Mouse (Mus musculus) kidney, embryonic 16.5 days (tissue): ENCODE data around the gene Igfbp2. TPM values are rescaled to one million over a fixed set of nuclear protein-coding genes. Genes with fewer than 3 reads are reported as not detected.

ENCODE experiments used
- ATAC-seq: fragments of 200-750 bp; cut with Nextera tagmentation; 2 replicates; pipeline ENCODE4 v1.8.0; 2017; ENCODE audit warnings: moderate TSS enrichment; ENCODE audit not compliant: low FRiP score, low TSS enrichment
- H3K27ac ChIP-seq: fragments of 300-500 bp; sonication (generic); 2 replicates; pipeline ENCODE4 v1.5.1; 2014; ENCODE audit warnings: low read length
- H3K27me3 ChIP-seq: fragments of 300-500 bp; sonication (generic); 2 replicates; pipeline ENCODE4 v1.6.1; 2014; ENCODE audit warnings: low read length, control low read depth, mixed read lengths; ENCODE audit not compliant: insufficient read depth
- H3K36me3 ChIP-seq: fragments of 300-500 bp; sonication (generic); 2 replicates; pipeline ENCODE4 v1.6.1; 2014; ENCODE audit warnings: low read length, control low read depth, mixed read lengths; ENCODE audit not compliant: insufficient read depth
- H3K4me1 ChIP-seq: fragments of 300-500 bp; sonication (generic); 2 replicates; pipeline ENCODE4 v1.6.1; 2014; ENCODE audit warnings: low read length, control low read depth, mixed read lengths; ENCODE audit not compliant: insufficient read depth
- H3K4me2 ChIP-seq: fragments of 300-500 bp; sonication (generic); replicated peaks from 2 replicates; pipeline ENCODE4 v1.6.1; 2014; ENCODE audit warnings: low read depth, low read length
- H3K4me3 ChIP-seq: fragments of 300-500 bp; sonication (generic); 2 replicates; pipeline ENCODE4 v1.5.1; 2014; ENCODE audit warnings: mild to moderate bottlenecking, low read length
- H3K9ac ChIP-seq: fragments of 300-500 bp; sonication (generic); replicated peaks from 2 replicates; pipeline ENCODE4 v1.6.1; 2014; ENCODE audit warnings: low read length
- H3K9me3 ChIP-seq: fragments of 300-500 bp; sonication (generic); 2 replicates; pipeline ENCODE4 v1.6.1; 2016; ENCODE audit warnings: low read length, control low read depth
- WGBS: fragments of 180-500 bp; shearing (Covaris S2); extraction: QIAGEN DNeasy Blood & Tissue Kit; methylation state at CpG from one replicate; pipeline ENCODE4 v1.1.7; 2014; 5-methylcytosine and 5-hydroxymethylcytosine counted together
- polyA plus RNA-seq: library from polyadenylated mRNA; unstranded; fragments of >200 nt; fragmentation: Nextera tagmentation; extraction: Ambion mirVana; gene quantifications from 2 replicates; pipeline ENCODE4 v1.2.1, GENCODE M21; 2015

Gene Igfbp2
- polyA plus RNA-seq, 1 experiment from 2014 or later, result 152 TPM

DNA sequence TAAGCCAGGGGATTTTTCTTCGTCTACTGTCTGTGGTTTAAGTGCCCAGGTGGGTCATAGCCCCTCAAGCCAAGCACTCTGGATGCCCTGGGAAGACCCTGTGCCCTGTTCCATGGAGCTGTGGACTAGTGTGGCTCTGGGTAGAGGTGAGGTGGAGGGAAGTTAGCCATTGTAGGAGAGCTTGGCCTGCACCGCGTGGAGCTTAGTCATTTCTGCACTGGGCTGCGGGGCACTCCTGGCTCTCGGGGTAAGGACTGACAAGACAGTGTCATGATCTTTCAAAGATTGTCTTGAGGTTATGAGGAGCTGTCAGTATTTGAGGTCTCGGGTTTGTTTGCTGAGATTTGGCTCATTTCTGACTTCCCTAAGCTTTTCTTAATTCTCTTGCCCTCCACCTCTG is 20.4 kb downstream of the Igfbp2 start:
- no peak overlapping the region for H3K4me3 ChIP-seq
- 92% methylated on average over 6 of the region's 6 CpGs for WGBS

DNA sequence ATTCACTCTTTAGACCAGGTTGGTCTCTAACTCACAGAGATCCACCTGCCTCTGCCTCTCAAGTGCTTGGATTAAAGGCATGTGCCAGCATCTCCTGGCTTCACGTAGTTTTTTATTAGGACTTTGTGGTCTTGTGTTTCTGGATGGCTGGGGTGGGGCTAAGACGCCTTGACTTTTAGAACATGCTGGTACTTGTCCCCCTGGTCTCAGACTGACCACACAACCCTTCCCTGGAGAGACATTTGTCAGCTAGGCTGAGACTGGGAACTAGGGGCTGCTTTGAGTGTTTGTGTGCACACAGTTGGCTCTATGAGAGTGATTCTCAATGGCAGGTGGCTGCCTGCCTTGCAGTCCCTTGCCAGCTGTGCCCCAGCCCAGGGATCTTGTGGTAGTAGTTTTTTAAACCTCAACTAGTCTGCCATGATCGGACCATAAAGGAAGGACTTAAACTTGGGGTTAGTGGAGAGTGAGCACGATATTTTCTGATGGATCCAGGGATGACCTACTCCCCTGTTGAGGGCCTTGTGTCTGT is 23.6 kb downstream of the Igfbp2 start:
- Histone ChIP-seq H3K27ac (no peak overlapping the region), H3K4me2 (no peak overlapping the region), H3K4me3 (no peak overlapping the region), H3K9ac (no peak overlapping the region), H3K9me3 (no peaks in the 10 kb centered on the region), H3K4me1 (no peaks in the 10 kb centered on the region), H3K36me3 (no peaks in the 10 kb centered on the region), H3K27me3 (no peaks in the 10 kb centered on the region)
- WGBS, result 90% methylated on average over 4 of the region's 4 CpGs
- ATAC-seq, result no peak

More for the DNA sequence above, 20.4 kb downstream of the Igfbp2 start:
- H3K27ac ChIP-seq, result no peak overlapping the region
- no peaks in the 10 kb centered on the region for H3K36me3 ChIP-seq
- H3K9ac ChIP-seq, result no peak overlapping the region
- H3K9me3 ChIP-seq, result no peaks in the 10 kb centered on the region
- ATAC-seq, result no peak
- H3K27me3 ChIP-seq, result no peaks in the 10 kb centered on the region
- H3K4me2 ChIP-seq, result no peak overlapping the region
- no peaks in the 10 kb centered on the region for H3K4me1 ChIP-seq

DNA sequence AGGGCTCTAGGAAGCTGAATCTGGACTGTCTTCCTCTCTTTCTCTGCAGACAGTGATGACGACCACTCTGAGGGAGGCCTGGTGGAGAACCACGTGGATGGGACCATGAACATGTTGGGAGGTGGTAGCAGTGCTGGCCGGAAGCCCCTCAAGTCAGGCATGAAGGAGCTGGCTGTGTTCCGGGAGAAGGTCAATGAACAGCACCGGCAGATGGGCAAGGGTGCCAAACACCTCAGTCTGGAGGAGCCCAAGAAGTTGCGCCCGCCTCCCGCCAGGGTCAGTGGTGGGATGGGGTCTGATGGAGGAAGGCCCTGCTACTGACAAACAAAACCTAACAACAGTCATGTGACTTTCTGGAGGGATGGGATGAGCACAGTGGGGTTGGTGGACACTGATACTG is 24.7 kb downstream of the Igfbp2 start:
- Histone ChIP-seq H3K9ac (no peak overlapping the region), H3K4me3 (no peak overlapping the region), H3K27me3 (no peaks in the 10 kb centered on the region), H3K36me3 (no peaks in the 10 kb centered on the region), H3K9me3 (no peaks in the 10 kb centered on the region), H3K4me1 (no peaks in the 10 kb centered on the region), H3K4me2 (no peak overlapping the region), H3K27ac (no peak overlapping the region)
- 88% methylated on average over 8 of the region's 8 CpGs for WGBS
- no peak for ATAC-seq

DNA sequence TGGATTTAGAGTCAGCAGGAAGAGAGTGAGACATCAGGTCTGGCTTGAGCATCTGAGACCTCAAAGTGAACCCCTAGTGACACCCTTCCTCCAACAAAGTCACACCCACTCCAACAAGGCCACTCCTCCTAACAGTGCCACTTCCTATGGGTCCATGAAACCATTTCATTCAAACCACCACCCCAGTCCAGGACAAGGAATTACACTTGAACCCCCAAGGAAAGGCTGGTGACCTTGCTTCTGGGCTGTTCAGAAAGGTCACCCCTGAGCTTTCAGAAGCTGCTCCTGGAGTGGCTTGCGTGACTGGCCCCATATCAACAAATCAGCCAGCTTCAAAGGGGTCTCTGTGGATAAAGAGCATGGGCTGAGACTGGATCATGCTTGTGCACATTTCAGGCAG is 29.5 kb downstream of the Igfbp2 start:
- H3K36me3 ChIP-seq, result peaks cover 2% of the 10 kb centered on the region; the same call in 1 of the 2 replicates
- no peak overlapping the region for H3K9ac ChIP-seq
- H3K4me3 ChIP-seq, result no peak overlapping the region
- H3K4me2 ChIP-seq, result no peak overlapping the region
- H3K27ac ChIP-seq, result no peak overlapping the region
- no peaks in the 10 kb centered on the region for H3K4me1 ChIP-seq
- ATAC-seq, result no peak
- H3K27me3 ChIP-seq, result no peaks in the 10 kb centered on the region
- no peaks in the 10 kb centered on the region for H3K9me3 ChIP-seq
- 67% methylated on average over 1 of the region's 1 CpGs for WGBS

DNA sequence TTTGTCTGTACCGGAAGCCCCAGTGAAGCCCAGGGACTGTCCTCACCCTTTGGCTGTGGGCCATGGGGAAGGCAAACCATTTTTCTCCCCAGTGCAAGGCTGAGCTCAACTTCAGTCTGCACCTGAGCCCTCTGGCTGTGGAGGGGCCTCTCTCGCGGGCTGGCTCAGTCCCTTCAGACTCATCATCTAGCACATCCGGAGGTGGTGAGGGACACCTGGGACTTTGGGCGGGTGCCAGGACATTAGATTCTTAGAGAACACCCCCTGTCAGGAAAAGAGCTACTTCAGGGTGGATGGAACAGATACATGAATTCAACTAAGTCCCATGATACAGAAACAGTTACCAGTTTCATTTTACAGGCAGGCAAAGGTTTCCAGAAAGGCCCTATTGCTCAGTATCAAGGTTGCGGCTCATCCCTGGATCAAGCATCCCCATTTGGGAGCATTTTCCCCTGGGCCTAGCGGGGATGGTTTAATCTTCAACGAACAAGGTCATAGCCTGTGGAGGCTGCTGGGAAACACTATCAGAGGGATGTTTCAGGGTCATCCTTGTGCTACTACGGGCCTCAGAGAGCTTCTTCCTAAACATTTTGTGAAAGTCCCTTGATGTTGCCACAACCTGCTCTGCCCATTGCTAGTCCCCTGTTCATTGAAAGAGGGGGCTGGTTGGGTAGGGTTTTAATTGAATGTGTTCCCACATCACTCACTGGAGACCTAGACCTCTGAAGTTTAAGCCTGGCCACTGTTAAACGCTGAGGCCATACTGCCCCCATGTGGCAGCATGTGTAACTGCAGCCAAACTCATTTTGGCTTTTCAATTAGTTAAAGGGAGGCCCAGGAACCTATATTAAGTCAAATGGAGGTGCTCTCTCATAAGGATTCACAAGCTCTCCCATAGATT is 30.3 kb downstream of the Igfbp2 start:
- Histone ChIP-seq H3K4me1 (no peaks in the 10 kb centered on the region), H3K36me3 (peaks cover 10% of the 10 kb centered on the region; the same call in 1 of the 2 replicates), H3K27me3 (no peaks in the 10 kb centered on the region), H3K9ac (no peak overlapping the region), H3K4me2 (no peak overlapping the region), H3K4me3 (no peak overlapping the region), H3K27ac (no peak overlapping the region), H3K9me3 (no peaks in the 10 kb centered on the region)
- WGBS, result 58% methylated on average over 10 of the region's 10 CpGs
- no peak for ATAC-seq

DNA sequence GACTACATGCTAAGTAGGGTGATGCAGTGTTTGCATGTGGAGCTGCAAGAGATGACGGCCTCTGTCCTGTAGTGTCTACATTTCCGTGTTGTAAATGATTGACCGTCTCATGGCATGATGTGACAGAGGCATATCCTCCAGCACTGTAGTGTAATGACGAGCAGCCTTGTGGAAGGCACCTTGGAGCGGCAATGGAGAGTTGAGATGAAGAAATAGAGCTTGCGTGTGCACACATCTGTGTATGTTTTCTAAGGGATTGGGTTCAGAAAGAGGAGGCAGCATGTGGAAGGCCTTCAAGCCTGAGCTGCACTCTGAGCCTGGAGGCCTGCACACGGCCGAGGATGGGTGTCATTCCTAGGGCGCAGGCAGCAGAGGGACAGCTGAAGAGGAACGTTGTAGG is 31.4 kb downstream of the Igfbp2 start:
- H3K27ac ChIP-seq, result no peak overlapping the region
- H3K36me3 ChIP-seq, result peaks cover 18% of the 10 kb centered on the region; the same call in 1 of the 2 replicates
- no peak overlapping the region for H3K9ac ChIP-seq
- H3K9me3 ChIP-seq, result no peaks in the 10 kb centered on the region
- no peaks in the 10 kb centered on the region for H3K4me1 ChIP-seq
- no peaks in the 10 kb centered on the region for H3K27me3 ChIP-seq
- WGBS, result 78% methylated on average over 10 of the region's 10 CpGs
- H3K4me3 ChIP-seq, result no peak overlapping the region
- no peak overlapping the region for H3K4me2 ChIP-seq
- ATAC-seq, result no peak

DNA sequence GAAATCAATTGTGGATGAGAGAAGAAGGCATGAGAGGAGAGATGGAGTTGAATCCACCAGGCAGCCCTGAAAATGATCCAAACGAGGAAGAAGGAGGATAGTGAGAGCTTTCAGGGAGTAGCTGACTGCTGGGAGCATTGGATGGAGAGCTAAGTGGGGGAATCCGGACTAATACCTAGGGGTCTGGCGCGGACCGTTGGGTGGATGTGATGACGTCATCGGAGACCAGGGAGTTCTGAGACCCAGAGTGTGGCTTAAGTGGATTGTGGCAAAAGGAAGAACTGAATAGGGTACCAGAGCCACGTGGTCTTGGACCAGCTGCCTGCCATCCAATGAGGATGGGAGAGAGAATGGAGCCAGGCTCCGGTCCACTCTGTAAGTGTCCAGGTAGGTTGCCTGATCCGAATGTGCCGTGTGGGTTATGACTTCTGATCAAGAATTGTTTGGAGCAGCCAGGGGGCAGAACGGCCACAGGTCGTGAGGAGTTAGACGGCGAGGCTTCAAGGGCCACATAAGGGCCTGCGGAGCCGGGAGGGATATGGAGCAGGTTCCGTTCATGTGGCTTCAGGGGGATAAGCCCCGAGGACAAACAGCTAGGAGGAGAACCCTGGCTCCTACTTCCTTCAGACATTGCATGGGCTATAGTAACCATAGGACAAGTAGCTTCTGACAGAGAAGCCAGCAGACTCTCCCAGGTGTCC is 32.1 kb downstream of the Igfbp2 start:
- Histone ChIP-seq H3K4me3 (no peak overlapping the region), H3K4me2 (no peak overlapping the region), H3K9ac (no peak overlapping the region), H3K36me3 (peaks cover 18% of the 10 kb centered on the region; the same call in 1 of the 2 replicates), H3K4me1 (no peaks in the 10 kb centered on the region), H3K27me3 (no peaks in the 10 kb centered on the region), H3K27ac (no peak overlapping the region), H3K9me3 (no peaks in the 10 kb centered on the region)
- 77% methylated on average over 19 of the region's 19 CpGs for WGBS
- 0 out of 2 replicates have a peak, but pooled peaks have one; percentile 18 for ATAC-seq

DNA sequence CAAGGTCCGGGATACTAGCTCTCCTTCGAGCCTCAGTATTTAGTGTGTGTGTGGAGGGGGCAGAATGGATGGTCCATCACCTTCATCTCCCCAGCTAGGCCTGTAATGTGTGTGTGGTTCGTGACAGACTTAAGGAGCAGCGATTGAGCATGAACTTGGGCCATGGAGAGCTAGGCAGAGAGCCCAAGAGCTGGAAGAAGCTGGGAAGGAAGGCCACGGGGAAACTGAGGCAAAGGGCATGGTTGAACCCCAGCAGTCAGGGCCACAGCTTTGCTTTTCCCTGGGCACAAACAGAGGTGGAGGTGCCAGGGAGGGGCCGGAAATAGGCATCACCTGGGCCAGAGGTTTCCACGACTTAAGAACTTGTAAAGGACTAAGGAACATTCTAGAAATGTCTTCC is 32.8 kb downstream of the Igfbp2 start:
- peaks cover 18% of the 10 kb centered on the region; the same call in 1 of the 2 replicates for H3K36me3 ChIP-seq
- no peak overlapping the region for H3K9ac ChIP-seq
- no peaks in the 10 kb centered on the region for H3K9me3 ChIP-seq
- H3K4me2 ChIP-seq, result no peak overlapping the region
- no peak overlapping the region for H3K4me3 ChIP-seq
- peak; percentile 24; the same call in 1 of the 2 replicates for ATAC-seq
- H3K4me1 ChIP-seq, result no peaks in the 10 kb centered on the region
- H3K27ac ChIP-seq, result no peak overlapping the region
- 72% methylated on average over 7 of the region's 7 CpGs for WGBS
- no peaks in the 10 kb centered on the region for H3K27me3 ChIP-seq

DNA sequence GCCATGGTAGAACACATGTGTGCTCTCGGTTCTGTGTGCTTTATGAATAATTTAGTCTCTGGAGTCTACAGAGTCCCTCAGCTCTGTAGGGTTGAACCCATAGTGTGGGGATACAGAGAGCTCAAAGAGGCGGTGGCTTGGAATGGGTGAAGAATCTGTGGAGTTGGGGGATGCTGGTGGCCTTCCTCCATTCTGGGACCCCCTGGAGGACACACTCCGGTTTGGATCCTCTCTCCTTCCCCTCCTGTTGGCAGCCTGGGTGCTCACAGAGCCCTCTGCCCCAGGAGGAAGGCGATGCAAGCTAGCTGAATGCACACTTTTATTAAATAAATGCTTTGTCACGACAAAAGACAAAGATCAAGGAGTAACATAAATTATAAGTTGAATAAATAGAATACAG is 33.3 kb downstream of the Igfbp2 start:
- Histone ChIP-seq H3K36me3 (peaks cover 18% of the 10 kb centered on the region; the same call in 1 of the 2 replicates), H3K27ac (no peak overlapping the region), H3K27me3 (no peaks in the 10 kb centered on the region), H3K4me2 (no peak overlapping the region), H3K4me3 (no peak overlapping the region), H3K4me1 (no peaks in the 10 kb centered on the region), H3K9me3 (no peaks in the 10 kb centered on the region), H3K9ac (no peak overlapping the region)
- no peak for ATAC-seq
- WGBS, result 75% methylated on average over 5 of the region's 5 CpGs
